Mouse (Mus musculus) Patski (cell line): ENCODE measurements around the gene Pea15a. TPM values are rescaled to one million over a fixed set of nuclear protein-coding genes. Genes with fewer than 3 reads are reported as not detected.
A peak's percentile ranks its signal among the peaks of the same experiment; 100 is the strongest.

Experiments
- ATAC-seq: fragments of 100-300 bp; one replicate; pipeline ENCODE4 v1.8.0; 2021
- CTCF ChIA-PET: fragments of 350-600 bp; sonication (Branson Sonifier 250); formaldehyde crosslinking; loops from one replicate; lab custom pipeline; 2022; ENCODE audit warnings: inconsistent platforms; lab: Charles Lee
- POLR2A ChIA-PET: fragments of 350-600 bp; sonication (Branson Sonifier 250); formaldehyde crosslinking; loops from one replicate; lab custom pipeline; 2022; ENCODE audit warnings: antibody characterized with exemption, inconsistent platforms; lab: Charles Lee
- DNase-seq: peaks from one replicate; pipeline ENCODE4 v3.0.0-alpha.2; 2011; ENCODE audit warnings: low read depth, low spot score
- H3K27me3 ChIP-seq: fragments of 371-371 bp; one replicate; pipeline ENCODE4 v1.5.1; 2021
- CTCF ChIP-seq: fragments of 100-300 bp; IDR thresholded peaks from one replicate; pipeline ENCODE4 v1.5.1; 2021
- in situ Hi-C: fragments of 300-500 bp; cut with MboI; formaldehyde crosslinking; loops from 3 replicates; pipeline ENCODE4 v1.11.1; 2018; ENCODE audit warnings: low pct_unique_long_range_greater_than_20kb, mixed read lengths
- polyA plus RNA-seq: library from polyadenylated mRNA; unstranded; gene quantifications from one replicate; pipeline ENCODE4 v1.2.3, GENCODE M21; 2021

Gene Pea15a
- polyA plus RNA-seq, 1 experiment from 2014 or later, result 723 TPM

GRCm38 (mm10) chr1:172205741-172206087 lies 890 bp downstream of the Pea15a start:
- POLR2A ChIA-PET, result interaction anchor here (0.7 to 2.1 kb wide), 7 partner anchors 12 to 83 kb away, joined by 3 to 7 read pairs (median 3); partner anchors contain the start of gene Casq1
- CTCF ChIA-PET, result interaction anchor here (0.9 to 2.5 kb wide), 4 partner anchors 12 to 37 kb away, joined by 3 to 11 read pairs (median 4); no protein-coding TSS in a partner anchor
- no peak for DNase-seq
- in situ Hi-C loops, result no loop called here
- ATAC-seq, result peak; percentile 45
- no peak for TF ChIP-seq CTCF
- H3K27me3 ChIP-seq, result no peaks in the 10 kb centered on the region

GRCm38 (mm10) chr1:172204814-172205740 lies 1.5 kb downstream of the Pea15a start:
- H3K27me3 ChIP-seq, result no peaks in the 10 kb centered on the region
- no peak for DNase-seq
- ChIA-PET CTCF (interaction anchor here (0.9 to 2.5 kb wide), 8 partner anchors 12 to 62 kb away, joined by 3 to 11 read pairs (median 4); no protein-coding TSS in a partner anchor), POLR2A (interaction anchor here (0.7 to 2.9 kb wide), 8 partner anchors 12 to 105 kb away, joined by 3 to 19 read pairs (median 4); partner anchors contain the start of gene Casq1)
- ATAC-seq, result peak; percentile 68
- in situ Hi-C loops, result no loop called here
- TF ChIP-seq CTCF, result no peak

GRCm38 (mm10) chr1:172204033-172204813 lies 2.4 kb downstream of the Pea15a start:
- ATAC-seq (no peak), DNase-seq (no peak)
- CTCF ChIA-PET, result interaction anchor here (1.0 to 2.1 kb wide), 5 partner anchors 37 to 105 kb away, joined by 3 to 8 read pairs (median 3); no protein-coding TSS in a partner anchor
- TF ChIP-seq CTCF, result no peak
- in situ Hi-C loops, result no loop called here
- no peaks in the 10 kb centered on the region for H3K27me3 ChIP-seq
- POLR2A ChIA-PET, result interaction anchor here (0.7 to 2.9 kb wide), 10 partner anchors 10 to 106 kb away, joined by 3 to 19 read pairs (median 4); partner anchors contain the start of gene Casq1

- no peak for TF ChIP-seq CTCF
- no peaks in the 10 kb centered on the region for H3K27me3 ChIP-seq
- POLR2A ChIA-PET, result interaction anchor here (0.6 to 2.9 kb wide), 8 partner anchors 9 to 108 kb away, joined by 3 to 19 read pairs (median 4); no protein-coding TSS in a partner anchor
- DNase-seq, result no peak
- CTCF ChIA-PET, result interaction anchor here (0.8 to 2.1 kb wide), 5 partner anchors 38 to 106 kb away, joined by 3 to 8 read pairs (median 4); no protein-coding TSS in a partner anchor
- in situ Hi-C loops, result no loop called here
- ATAC-seq, result no peak
These were observed 3.0 kb downstream of the Pea15a start for GRCm38 (mm10) chr1:172203566-172203965.

- ChIA-PET POLR2A (interaction anchor here (0.5 to 2.9 kb wide), 9 partner anchors 9 to 108 kb away, joined by 3 to 19 read pairs (median 4); no protein-coding TSS in a partner anchor), CTCF (interaction anchor here (0.8 to 2.1 kb wide), 4 partner anchors 38 to 105 kb away, joined by 4 to 8 read pairs (median 4); no protein-coding TSS in a partner anchor)
- ATAC-seq, result no peak
- no peaks in the 10 kb centered on the region for H3K27me3 ChIP-seq
- no peak for DNase-seq
- in situ Hi-C loops, result no loop called here
- TF ChIP-seq CTCF, result no peak
These were observed 3.6 kb downstream of the Pea15a start for GRCm38 (mm10) chr1:172202894-172203522.

- ATAC-seq (no peak), DNase-seq (no peak)
- POLR2A ChIA-PET, result interaction anchor here (0.5 to 2.9 kb wide), 7 partner anchors 8 to 109 kb away, joined by 3 to 19 read pairs (median 4); no protein-coding TSS in a partner anchor
- H3K27me3 ChIP-seq, result no peaks in the 10 kb centered on the region
- TF ChIP-seq CTCF, result no peak
- in situ Hi-C loops, result no loop called here
- CTCF ChIA-PET, result interaction anchor here (1.5 kb wide), 1 partner anchor 45 kb away, joined by 4 read pairs; no protein-coding TSS in a partner anchor
These were observed 4.4 kb downstream of the Pea15a start for GRCm38 (mm10) chr1:172201967-172202880.

- CTCF ChIA-PET, result interaction anchor here (1.4 kb wide), 1 partner anchor 108 kb away, joined by 4 read pairs; no protein-coding TSS in a partner anchor
- POLR2A ChIA-PET, result interaction anchor here (0.7 to 0.9 kb wide), 2 partner anchors 9 to 17 kb away, joined by 3 read pairs; no protein-coding TSS in a partner anchor
- no peak for TF ChIP-seq CTCF
- ATAC-seq, result no peak
- DNase-seq, result no peak
- in situ Hi-C loops, result no loop called here
- no peaks in the 10 kb centered on the region for H3K27me3 ChIP-seq
These were observed 5.6 kb downstream of the Pea15a start for GRCm38 (mm10) chr1:172200871-172201447.

GRCm38 (mm10) chr1:172200161-172200560 lies 6.4 kb downstream of the Pea15a start:
- no peak for ATAC-seq
- ChIA-PET CTCF (interaction anchor here (1.4 kb wide), 1 partner anchor 109 kb away, joined by 4 read pairs; no protein-coding TSS in a partner anchor), POLR2A (interaction anchor here (0.7 kb wide), 1 partner anchor 17 kb away, joined by 3 read pairs; no protein-coding TSS in a partner anchor)
- no peaks in the 10 kb centered on the region for H3K27me3 ChIP-seq
- DNase-seq, result no peak
- in situ Hi-C loops, result no loop called here
- TF ChIP-seq CTCF, result no peak
